Mouse (Mus musculus) frontal cortex, adult 2 months (tissue): ENCODE data around the gene 4932414N04Rik. TPM values are rescaled to one million over a fixed set of nuclear protein-coding genes. Genes with fewer than 3 reads are reported as not detected.

Experiments used
- polyA plus RNA-seq: library from polyadenylated mRNA; depleted of rRNA; stranded (reverse); fragments of >200 nt; gene quantifications from 2 replicates; pipeline ENCODE4 v1.2.3, GENCODE M21; 2012; rRNA removed

Gene 4932414N04Rik
- polyA plus RNA-seq, 1 experiment, result not detected

Other genes with a start within 250 kb of the 4932414N04Rik start
- gene Stk39, start 184.2 kb upstream of the 4932414N04Rik start, polyA plus RNA-seq, result 37.2 and 38.1 TPM in 2 replicates
- gene 4933409G03Rik, start 74.1 kb upstream of the 4932414N04Rik start, polyA plus RNA-seq, result not detected in 2 replicates
- 37.0 and 37.7 TPM in 2 replicates for gene Cers6, start 205.0 kb downstream of the 4932414N04Rik start, polyA plus RNA-seq